Mouse (Mus musculus) cerebellum, adult 2 months (tissue): Measurements from ENCODE around the gene Ninj2.

Source experiments
- CTCF ChIP-seq: fragments of 200-500 bp; IDR thresholded peaks from 2 replicates; pipeline ENCODE4 v1.5.1; 2011; ENCODE audit warnings: low read depth, mild to moderate bottlenecking, control low read depth, low read length, moderate library complexity, borderline replicate concordance; ENCODE audit not compliant: insufficient read depth
- POLR2A ChIP-seq: fragments of 200-500 bp; IDR thresholded peaks from 2 replicates; pipeline ENCODE4 v1.6.1; 2011; ENCODE audit warnings: low read length, control low read depth, borderline replicate concordance; ENCODE audit not compliant: insufficient read depth

GRCm38 (mm10) chr6:120047705-120048292 lies 45.4 kb upstream of the Ninj2 start:
- TF ChIP-seq POLR2A (no peak), CTCF (no peak)
